Mouse (Mus musculus): ENCODE results near the gene Cabp2.

- TF ChIP-seq CTCF (IDR thresholded peaks at IDR 0.05; ENCODE audit: extremely low read depth, insufficient read depth, low read length) (no peak), POLR2A (IDR thresholded peaks at IDR 0.05; ENCODE audit: extremely low read depth, insufficient read depth, low read length) (no peak)
These were observed 31.9 kb downstream of the Cabp2 start for GRCm38 (mm10) chr19:4113186-4113805.
